Mouse (Mus musculus) ES-E14 (cell line): ENCODE results near the gene Pds5b. TPM values are rescaled to one million over a fixed set of nuclear protein-coding genes. Genes with fewer than 3 reads are reported as not detected.
"Not testable (repeated sequence)": the region's sequence is repeated elsewhere in the genome, so short reads cannot be mapped to it uniquely, and the experiment has no call there.

Experiments
- DNase-seq: peaks from one replicate; pipeline ENCODE4 v3.0.0-alpha.2; 2013; ENCODE audit warnings: low read depth, low spot score
- H3K27ac ChIP-seq: 2 replicates; pipeline ENCODE4 v1.5.1; 2012; ENCODE audit warnings: low read depth, mild to moderate bottlenecking, low read length, moderate library complexity, mixed read lengths; ENCODE audit not compliant: poor library complexity, insufficient read depth, severe bottlenecking
- H3K36me3 ChIP-seq: 2 replicates; pipeline ENCODE4 v1.6.1; 2012; ENCODE audit warnings: mild to moderate bottlenecking, low read length, moderate library complexity, mixed read lengths; ENCODE audit not compliant: control insufficient read depth, poor library complexity, insufficient read depth, severe bottlenecking
- H3K4me1 ChIP-seq, 2 experiments: fragments of 150-350 bp in 1 of 2; sonication (generic) in 1 of 2; 2 replicates each; pipeline ENCODE4 v1.6.1; 2012; ENCODE audit warnings: low read length in 2 of 2, mild to moderate bottlenecking in 1 of 2, mixed read lengths in 1 of 2; ENCODE audit not compliant: control insufficient read depth in 2 of 2, insufficient read depth in 2 of 2, poor library complexity in 1 of 2
- H3K4me3 ChIP-seq, 2 experiments: fragments of 150-350 bp in 1 of 2; sonication (generic) in 1 of 2; 2 replicates each; pipeline ENCODE4 v1.5.1; 2012; ENCODE audit warnings: low read length in 2 of 2, low read depth in 1 of 2, mild to moderate bottlenecking in 1 of 2, mixed read lengths in 1 of 2; ENCODE audit not compliant: insufficient read depth in 1 of 2, poor library complexity in 1 of 2, severe bottlenecking in 1 of 2
- H3K9ac ChIP-seq: 2 replicates; pipeline ENCODE4 v1.6.1; 2012; ENCODE audit warnings: low read depth, mild to moderate bottlenecking, low read length, mixed read lengths; ENCODE audit not compliant: poor library complexity, insufficient read depth, severe bottlenecking
- H3K9me3 ChIP-seq: fragments of 150-350 bp; sonication (generic); 2 replicates; pipeline ENCODE4 v1.6.1; 2012; ENCODE audit warnings: low read depth, mild to moderate bottlenecking, low read length; ENCODE audit not compliant: control insufficient read depth, insufficient read depth
- CHD2 ChIP-seq: IDR thresholded peaks from 2 replicates; pipeline ENCODE4 v1.6.1; 2014; ENCODE audit warnings: mild to moderate bottlenecking, low read depth, low read length, inconsistent platforms
- HCFC1 ChIP-seq: IDR thresholded peaks from 2 replicates; pipeline ENCODE4 v1.6.1; 2012; ENCODE audit warnings: low read length, inconsistent platforms, borderline replicate concordance; ENCODE audit not compliant: insufficient read depth
- MAFK ChIP-seq: IDR thresholded peaks from 2 replicates; pipeline ENCODE4 v1.6.1; 2014; ENCODE audit warnings: mild to moderate bottlenecking, low read depth, low read length, inconsistent platforms; ENCODE audit not compliant: insufficient read depth
- ZC3H11A ChIP-seq: IDR thresholded peaks from 2 replicates; pipeline ENCODE4 v1.6.1; 2012; ENCODE audit warnings: low read depth, mild to moderate bottlenecking, inconsistent platforms, low read length, borderline replicate concordance
- ZNF384 ChIP-seq: IDR thresholded peaks from 2 replicates; pipeline ENCODE4 v1.6.1; 2012; ENCODE audit warnings: low read depth, low read length, inconsistent platforms
- in situ Hi-C, 2 experiments: fragments of 600-800 bp; cut with MboI; formaldehyde crosslinking; loops; one replicate each; pipeline ENCODE4 v1.15.1; 2025; ENCODE audit warnings: low sequenced_read_pairs in 2 of 2, inconsistent platforms in 1 of 2; ENCODE audit not compliant: unreplicated experiment in 2 of 2
- total RNA-seq: library from RNA; depleted of rRNA; stranded (reverse); fragments of 300-350 nt; gene quantifications from 2 replicates; pipeline ENCODE4 v1.2.3, GENCODE M21; 2012; rRNA removed

Pds5b gene
- 24.8 and 26.6 TPM in 2 replicates for total RNA-seq

DNA sequence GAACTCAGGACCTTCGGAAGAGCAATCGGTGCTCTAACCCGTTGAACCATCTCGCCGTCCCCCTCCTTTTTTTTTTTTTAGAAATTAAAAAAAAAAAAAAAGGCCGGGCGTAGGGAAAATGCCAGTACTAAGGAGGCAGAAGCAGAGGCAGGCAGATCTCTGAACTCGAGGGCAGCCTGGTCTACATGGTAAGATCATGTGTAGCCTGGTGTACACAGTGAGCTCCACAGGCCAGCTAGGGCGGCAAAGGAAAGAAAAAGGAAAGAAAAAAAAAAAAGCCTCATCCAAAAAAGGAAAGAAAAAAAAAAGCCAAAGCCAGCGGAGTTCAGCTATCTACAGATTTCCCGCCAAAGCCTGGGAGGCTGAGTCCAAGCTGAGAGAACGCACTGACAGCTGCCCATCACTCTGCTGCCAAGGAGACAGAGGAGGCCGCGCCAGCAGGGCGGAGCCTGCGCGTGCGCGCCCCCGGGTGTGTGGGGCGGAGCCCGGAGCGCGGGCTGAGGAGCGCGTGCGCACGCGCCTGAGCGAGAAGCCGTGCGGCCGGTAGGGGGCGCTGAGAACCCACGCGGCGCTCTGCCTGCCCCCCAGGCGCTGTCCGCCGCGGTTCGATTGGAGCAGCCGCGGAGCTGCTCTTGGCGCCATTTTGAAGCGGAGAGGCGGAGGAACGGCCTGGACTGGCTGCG is at the start of gene Pds5b:
TSS of gene Pds5b (plus strand) at position 587 of the 683 bp plus-strand sequence.
- Histone ChIP-seq H3K36me3 (no peaks in the 10 kb centered on the region), H3K4me3 (peak within 1 kb of the TSS; percentile 73 to 98), H3K9me3 (no peaks in the 10 kb centered on the region), H3K27ac (peak within 1 kb of the TSS; percentile 53; the same call in 1 of the 2 replicates), H3K4me1 (peaks cover 2 to 3% of the 10 kb centered on the region in 2 experiments; a peak in 1 of 4 replicates), H3K9ac (peak within 1 kb of the TSS; percentile 98)
- DNase-seq: peak; percentile 83
- TF ChIP-seq ZC3H11A: no peak
- no peak for TF ChIP-seq ZNF384
- TF ChIP-seq HCFC1: peak; percentile 75; the same call in 1 of the 2 replicates
- in situ Hi-C loops: no loop called here

DNA sequence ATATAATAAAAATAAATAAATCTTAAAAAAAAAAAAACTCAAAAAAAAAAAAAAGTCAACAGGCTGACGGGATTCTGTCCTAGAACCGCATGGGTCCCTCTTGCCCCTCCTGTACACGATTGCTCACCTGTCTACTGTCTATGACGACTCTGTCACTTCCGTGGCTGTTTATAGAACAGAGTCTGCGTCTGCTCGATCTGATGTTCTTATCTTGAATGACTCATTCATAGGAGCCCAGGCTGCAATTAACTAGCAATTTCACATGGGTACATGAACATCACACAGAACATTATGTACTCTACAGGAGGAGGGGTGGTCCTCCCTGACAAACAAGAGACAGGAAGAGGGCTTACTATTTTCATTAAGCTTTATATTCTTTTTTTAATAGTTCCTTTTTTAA is 48.0 kb upstream of the Pds5b start:
- Histone ChIP-seq H3K4me1 (no peaks in the 10 kb centered on the region), H3K27ac (no peak overlapping the region), H3K9me3 (no peaks in the 10 kb centered on the region), H3K4me3 (no peak overlapping the region), H3K9ac (no peak overlapping the region), H3K36me3 (no peaks in the 10 kb centered on the region; the same call in 1 of the 2 replicates)
- in situ Hi-C loops: no loop called here
- DNase-seq: no peak
- TF ChIP-seq ZC3H11A (no peak), MAFK (no peak), CHD2 (no peak), HCFC1 (no peak), ZNF384 (no peak)

DNA sequence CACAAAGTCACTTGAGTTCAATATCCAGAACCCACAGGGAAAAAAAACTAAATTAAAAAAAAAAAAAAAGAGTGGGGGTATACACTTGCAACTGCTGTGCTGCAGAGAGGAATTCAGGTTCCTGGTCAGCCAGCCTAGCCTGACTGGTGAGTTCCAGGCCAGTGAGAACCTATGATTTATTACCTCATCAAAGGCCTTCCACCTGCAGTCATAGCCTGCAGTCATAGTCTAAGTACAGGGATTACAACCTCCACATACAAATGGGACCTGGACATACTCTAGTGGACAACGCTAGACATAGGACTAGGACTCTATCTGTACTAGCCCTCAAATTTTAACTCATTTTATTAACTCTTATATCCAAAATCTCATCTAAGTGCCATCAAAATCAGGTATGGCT is 44.3 kb upstream of the Pds5b start:
- in situ Hi-C loops: no loop called here
- H3K9me3 ChIP-seq: no peaks in the 10 kb centered on the region
- H3K4me1 ChIP-seq: no peaks in the 10 kb centered on the region
- H3K4me3 ChIP-seq: no peak overlapping the region
- no peaks in the 10 kb centered on the region; the same call in 1 of the 2 replicates for H3K36me3 ChIP-seq
- no peak for DNase-seq
- TF ChIP-seq ZNF384 (no peak), CHD2 (no peak), MAFK (no peak), HCFC1 (no peak), ZC3H11A (no peak)
- H3K9ac ChIP-seq: no peak overlapping the region
- no peak overlapping the region for H3K27ac ChIP-seq

DNA sequence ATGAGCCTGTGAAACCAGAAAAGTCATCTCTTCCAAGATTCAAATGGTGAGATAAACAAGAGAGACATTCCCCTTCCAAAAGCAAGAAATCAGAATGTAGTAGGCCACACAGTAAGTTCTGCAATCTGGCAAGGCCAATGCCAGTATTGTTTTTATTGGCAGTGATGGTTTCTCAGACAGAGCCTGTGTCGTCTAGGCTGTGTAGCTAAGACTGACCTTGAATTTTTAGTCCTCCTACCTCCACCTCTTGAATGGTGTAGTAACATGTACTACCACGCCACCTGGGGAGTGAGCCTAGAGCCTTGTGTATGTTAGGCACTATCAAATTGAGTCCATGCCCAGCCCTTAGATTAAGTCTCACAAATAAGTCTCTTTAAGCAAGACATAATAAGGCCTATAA is 43.8 kb upstream of the Pds5b start:
- H3K36me3 ChIP-seq: no peaks in the 10 kb centered on the region; the same call in 1 of the 2 replicates
- no peak for DNase-seq
- no peak overlapping the region for H3K27ac ChIP-seq
- no peaks in the 10 kb centered on the region for H3K4me1 ChIP-seq
- H3K9me3 ChIP-seq: no peaks in the 10 kb centered on the region
- TF ChIP-seq HCFC1 (no peak), CHD2 (no peak), ZNF384 (no peak), MAFK (no peak)
- in situ Hi-C loops: no loop called here
- H3K4me3 ChIP-seq: no peak overlapping the region
- H3K9ac ChIP-seq: no peak overlapping the region

DNA sequence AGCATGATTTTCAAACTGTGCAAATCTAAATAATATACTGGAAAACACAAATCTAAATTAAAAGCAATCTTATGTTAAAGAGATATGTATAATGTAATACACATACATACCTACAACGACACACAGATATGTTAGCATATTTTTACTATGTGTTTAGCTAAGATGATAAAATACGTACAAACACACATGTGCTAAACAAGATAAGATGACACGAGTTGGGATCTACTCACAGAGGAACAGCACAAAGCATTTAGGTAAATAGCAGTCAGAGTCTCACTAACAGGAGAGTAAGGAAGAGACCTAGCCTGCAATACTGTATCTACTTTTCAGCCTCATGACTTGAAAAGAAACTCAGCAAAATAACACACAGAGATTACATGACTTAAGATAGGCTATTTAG is 32.1 kb upstream of the Pds5b start:
- in situ Hi-C loops: no loop called here
- TF ChIP-seq MAFK (no peak), ZNF384 (no peak), ZC3H11A (no peak), CHD2 (no peak), HCFC1 (no peak)
- peaks cover 4% of the 10 kb centered on the region for H3K36me3 ChIP-seq

DNA sequence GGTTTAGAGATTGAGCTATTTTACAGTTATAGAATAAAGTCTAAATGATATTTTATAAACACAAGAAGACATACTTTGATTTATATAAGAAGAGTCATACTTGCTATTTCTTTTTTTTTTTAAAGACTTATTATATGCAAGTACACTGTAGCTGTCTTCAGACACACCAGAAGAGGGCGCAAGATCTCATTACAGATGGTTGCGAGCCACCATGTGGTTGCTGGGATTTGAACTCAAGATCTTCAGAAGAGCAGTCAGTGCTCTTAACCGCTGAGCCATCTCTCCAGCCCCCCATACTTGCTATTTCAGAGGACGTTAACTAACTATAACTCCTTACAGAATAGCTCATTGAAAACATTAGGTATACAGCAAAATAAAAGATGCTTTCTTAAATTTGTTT is 30.1 kb upstream of the Pds5b start:
- H3K36me3 ChIP-seq, in situ Hi-C loops, H3K4me3 ChIP-seq, H3K9ac ChIP-seq, H3K4me1 ChIP-seq, DNase-seq, H3K27ac ChIP-seq, H3K9me3 ChIP-seq: not testable (repeated sequence)

More for the DNA sequence above, 32.1 kb upstream of the Pds5b start:
- no peak overlapping the region for H3K27ac ChIP-seq
- H3K4me3 ChIP-seq: no peak overlapping the region
- no peak overlapping the region for H3K9ac ChIP-seq
- DNase-seq: no peak
- H3K4me1 ChIP-seq: no peaks in the 10 kb centered on the region
- no peaks in the 10 kb centered on the region for H3K9me3 ChIP-seq
